Mouse (Mus musculus): ENCODE results near the gene Igfbp7. TPM values are rescaled to one million over a fixed set of nuclear protein-coding genes. Genes with fewer than 3 reads are reported as not detected.

The Igfbp7 gene
- total RNA-seq, 1 experiment from 2014 or later = 819 TPM

DNA sequence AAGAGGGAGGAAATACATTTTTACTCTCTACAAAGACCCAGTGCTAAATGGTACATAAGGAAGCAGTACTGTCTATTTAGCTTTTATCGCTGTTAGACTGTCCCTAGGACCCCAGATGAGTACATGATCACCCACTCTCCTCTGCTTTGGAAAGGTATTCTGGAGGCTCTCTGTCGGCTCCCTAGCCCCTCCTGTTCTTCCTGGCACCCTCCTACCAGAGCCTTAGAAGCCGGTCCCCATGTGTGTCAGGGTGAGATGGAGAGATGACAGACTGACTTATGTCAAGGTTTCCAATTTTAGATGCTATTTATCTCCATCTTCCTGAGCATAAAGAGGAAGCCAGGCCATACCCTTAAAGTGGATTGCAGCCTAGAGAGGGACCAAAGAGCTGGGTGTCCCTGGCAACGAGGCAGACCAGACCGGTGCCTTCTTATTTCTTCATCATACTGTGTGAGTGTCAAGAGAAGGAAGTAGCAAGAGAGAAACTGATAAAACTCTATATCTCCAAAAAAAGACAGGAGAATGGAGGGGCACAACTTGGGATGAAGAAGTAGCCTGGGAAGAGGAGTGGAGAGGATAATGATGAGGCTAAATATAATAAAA is 2.3 kb downstream of the Igfbp7 start:
- DNase-seq = no peak

DNA sequence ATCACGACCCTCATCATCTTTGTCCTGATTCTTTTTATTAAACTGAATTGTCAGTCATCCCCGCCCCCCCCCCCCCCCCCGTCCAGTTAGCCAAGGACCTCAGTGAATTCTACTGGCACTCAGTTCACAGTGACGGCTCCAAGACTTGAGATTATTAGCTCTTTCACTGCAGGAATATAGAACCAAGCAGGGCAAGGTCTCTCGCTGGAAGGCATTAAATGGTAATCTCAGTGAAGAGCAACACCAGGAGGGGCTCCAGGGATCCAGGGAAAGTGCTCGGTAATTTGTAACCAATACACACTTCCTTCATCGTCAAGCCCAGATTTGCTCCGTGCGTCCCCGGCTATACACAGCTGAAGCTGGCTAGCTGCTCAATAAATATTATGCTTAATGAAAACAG is 2.9 kb downstream of the Igfbp7 start:
- no peak for DNase-seq

DNA sequence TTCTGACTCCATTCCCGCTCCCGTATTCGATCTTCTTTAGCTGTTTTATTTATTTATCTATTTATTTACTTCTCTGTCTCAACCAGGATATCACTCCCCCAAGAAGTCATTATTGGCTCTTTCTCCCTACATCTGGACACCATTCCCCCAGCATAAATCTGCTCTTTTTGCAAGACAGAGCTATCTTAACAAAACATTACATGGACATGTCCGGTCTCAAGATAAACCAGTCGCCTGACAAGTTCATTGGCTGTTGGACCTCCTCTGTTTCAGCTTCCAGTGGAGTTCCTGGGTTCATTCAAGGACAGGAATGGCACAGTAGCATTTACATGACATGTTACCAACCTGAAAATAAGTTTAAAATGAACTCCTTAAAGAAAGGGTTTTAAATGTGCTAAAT is 4.9 kb downstream of the Igfbp7 start:
- no peak for DNase-seq

DNA sequence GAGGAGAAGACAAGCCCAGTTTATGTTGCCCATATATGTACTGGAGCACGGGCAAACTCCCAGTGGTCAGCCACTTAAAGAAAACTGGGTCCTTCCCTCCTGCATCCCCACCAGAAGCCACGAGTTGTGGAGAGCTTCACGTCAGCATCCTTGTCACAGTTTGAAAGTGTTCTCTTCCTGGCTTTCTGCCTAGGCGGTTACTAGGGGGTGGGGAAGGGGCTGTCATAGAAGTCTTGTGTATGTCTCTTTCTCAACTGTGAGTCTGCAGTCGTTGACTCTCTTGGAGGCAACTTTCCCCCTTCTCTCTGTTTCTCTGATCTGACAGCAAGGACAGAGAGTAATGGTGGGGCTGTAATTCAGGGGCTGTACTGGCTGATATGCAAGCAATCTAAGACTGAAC is 5.7 kb downstream of the Igfbp7 start:
- no peak for DNase-seq

DNA sequence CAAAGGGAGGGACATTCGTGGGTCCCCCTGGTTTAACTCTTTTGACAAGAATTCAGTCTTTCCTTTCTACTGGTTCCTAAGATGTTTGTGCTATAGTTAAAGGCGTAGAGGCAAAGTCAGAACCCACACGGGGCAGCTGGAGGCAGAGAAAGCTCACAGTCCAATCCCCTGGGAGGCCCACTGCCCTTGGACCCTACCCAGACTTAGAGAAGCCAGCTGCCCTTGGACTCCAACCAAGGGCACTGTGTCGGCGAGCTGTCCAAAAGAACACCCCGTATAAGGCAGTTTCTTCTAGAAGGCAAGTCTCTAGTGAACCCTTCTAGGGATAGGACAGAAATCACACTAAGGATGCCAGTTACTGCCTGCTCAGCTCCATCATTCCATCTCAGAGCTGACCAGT is 7.0 kb downstream of the Igfbp7 start:
- peak; percentile 60 for DNase-seq

DNA sequence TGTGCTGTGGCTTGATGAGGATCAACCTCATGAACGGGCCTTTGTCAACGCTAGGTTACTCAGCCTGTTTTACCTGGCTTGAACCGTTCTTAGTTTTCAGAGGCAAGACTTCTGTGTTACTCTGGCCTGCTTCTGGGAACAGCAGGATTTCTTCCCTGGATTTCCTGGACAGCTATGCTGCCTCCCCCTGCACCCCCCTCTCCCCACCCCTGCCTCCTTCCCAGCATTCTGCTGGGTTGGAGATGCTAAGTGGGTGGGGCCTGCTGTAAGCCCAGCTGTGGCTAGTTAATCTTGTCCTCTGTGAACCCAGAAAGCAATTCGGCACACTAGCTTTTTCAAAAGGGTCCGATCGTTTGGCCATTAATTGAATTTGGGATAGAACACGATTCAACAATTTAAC is 7.7 kb downstream of the Igfbp7 start:
- DNase-seq = no peak

DNA sequence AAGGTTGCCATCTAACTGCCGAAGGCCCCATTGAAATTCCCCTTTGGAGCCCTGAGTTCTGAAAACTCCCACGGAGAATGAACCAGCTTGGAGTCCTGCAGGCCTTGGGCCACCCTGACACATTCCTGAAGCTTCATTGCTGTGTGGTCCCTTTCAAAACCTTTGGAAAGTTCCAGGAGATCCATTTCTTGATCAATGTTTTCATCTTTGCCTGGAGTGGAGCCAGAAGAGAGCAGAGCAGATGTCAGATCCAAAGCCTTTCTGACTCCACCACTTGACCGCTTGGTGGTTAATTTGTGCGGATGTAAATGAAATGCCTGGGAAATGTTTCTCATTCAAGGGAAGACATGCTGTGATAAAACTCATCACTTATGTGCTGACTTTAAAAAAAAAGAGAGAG is 8.8 kb downstream of the Igfbp7 start:
- no peak for DNase-seq

GRCm38 (mm10) chr5:77398285-77399057 is 9.4 kb downstream of the Igfbp7 start:
- no peak for DNase-seq

DNA sequence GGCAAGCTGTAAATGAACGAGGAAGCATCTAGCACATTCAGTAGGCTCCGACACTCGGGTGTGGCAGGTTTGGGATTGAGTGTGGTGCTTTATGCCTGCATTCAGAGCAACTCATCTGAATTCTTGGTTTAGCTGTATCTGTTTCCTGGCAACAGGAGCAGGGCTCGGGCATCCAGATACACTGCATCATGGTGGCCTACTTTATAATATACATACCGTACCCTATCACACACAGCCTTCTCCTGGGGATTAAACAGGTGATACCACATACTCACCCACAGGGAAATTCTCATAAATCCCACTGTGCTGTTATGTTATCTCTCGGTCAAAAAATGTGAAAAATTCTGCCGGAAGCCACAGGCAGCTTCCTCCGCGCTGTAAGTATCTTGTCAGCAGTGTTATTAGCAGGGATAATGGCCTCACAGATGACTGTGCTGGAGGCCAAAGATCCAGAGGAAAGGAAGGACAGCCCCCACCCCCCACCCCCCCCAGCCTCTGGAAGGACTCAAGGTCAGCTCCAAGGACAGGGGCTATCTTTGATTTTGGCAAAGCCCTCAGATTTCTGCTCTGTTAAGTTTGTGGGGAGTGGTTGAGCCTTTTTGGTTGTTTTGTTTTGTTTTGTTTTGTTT is 13.7 kb downstream of the Igfbp7 start:
- DNase-seq = peak; percentile 51

DNA sequence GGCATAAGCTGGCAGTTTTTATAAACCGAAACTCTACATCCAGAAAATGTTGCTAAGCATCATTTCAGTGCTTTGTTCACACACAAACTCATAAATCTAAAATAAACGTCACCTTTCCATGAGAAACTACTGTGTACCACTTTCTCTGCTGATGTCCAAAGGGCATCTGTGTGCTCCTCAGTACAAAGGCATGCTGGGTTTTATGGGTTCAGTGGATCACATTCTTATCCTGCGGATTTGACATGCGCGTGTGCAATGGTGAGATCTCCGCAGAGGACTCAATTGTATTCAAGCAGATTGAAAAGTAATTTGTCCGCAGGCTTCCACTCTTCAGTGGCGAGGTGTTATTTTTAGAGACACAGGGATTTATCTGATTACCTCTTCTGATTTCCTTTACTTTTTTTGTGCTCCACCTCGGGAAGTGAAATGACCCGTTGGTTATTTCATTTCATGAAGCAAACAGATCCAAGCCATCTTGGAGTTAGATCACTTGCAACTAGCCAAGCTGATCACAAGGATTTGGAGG is 14.7 kb downstream of the Igfbp7 start:
- no peak for DNase-seq

DNA sequence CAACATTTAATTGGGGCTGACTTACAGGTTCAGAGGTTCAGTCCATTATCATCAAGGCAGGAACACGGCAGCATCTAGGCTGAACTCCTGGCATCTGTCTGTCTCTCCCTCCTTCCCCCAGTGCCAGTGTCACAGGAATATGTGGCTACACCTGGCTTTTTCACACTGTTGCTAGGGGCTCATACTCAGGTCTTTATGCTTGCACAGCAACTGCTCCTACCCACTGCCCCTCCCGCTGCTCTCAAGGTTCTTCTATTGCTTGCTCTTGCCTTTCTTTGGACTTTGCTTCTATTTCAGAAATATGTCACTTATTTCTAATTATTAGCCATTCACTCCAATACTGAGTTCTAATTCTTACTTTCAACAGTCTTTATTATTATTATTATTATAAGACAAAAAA is 17.6 kb downstream of the Igfbp7 start:
- no peak for DNase-seq

DNA sequence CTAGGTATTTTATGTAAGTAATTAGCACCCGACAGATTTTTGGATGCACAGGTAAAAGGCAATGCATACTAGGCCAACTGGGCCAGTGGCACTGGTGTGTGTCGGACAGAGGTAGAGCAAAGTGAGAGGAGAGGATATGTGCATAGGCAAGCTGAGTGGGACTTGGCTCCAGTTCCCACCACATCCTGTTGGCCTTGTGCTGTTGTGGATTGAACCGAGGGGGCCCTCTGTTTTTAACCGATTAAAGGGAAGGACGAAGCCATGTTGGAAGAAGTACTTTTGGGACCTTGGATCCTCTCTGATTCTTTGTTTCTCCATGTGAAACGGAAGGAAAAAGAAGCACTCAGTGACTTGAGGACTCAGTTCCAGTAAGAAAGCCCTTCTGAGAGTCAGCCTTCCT is 19.5 kb downstream of the Igfbp7 start:
- no peak for DNase-seq

DNA sequence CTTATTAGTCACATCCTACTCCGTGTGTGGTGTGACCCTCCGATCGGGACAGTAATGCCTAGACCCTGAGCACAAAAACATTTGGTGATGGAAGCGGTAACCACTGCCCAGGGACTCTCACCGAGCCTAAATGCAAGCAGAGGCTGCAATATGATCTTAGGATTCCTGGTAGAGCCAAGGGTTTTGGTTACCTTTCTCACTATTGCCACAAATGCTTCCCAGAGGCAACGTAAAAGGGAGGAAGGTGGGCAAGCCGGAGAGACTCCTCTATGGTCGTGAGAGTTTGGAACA is 20.5 kb downstream of the Igfbp7 start:
- DNase-seq = no peak

- no peak for DNase-seq
Observed at GRCm38 (mm10) chr5:77386596-77387413, 21.0 kb downstream of the Igfbp7 start.

GRCm38 (mm10) chr5:77385900-77386595 is 21.8 kb downstream of the Igfbp7 start:
- no peak for DNase-seq

- DNase-seq = no peak
Observed at GRCm38 (mm10) chr5:77385221-77385620, 22.6 kb downstream of the Igfbp7 start.

GRCm38 (mm10) chr5:77384724-77385123 is 23.1 kb downstream of the Igfbp7 start:
- DNase-seq = no peak

GRCm38 (mm10) chr5:77383799-77384554 is 23.9 kb downstream of the Igfbp7 start:
- DNase-seq = peak; percentile 54

GRCm38 (mm10) chr5:77381686-77382085 is 26.2 kb downstream of the Igfbp7 start:
- DNase-seq = no peak

- DNase-seq = no peak
Observed at GRCm38 (mm10) chr5:77381283-77381682, 26.6 kb downstream of the Igfbp7 start.

GRCm38 (mm10) chr5:77380321-77380901 is 27.4 kb downstream of the Igfbp7 start:
- no peak for DNase-seq

Data from adrenal gland, postnatal 14 days (tissue).